Mouse (Mus musculus) thymus, postnatal 4 days (tissue): ENCODE data around the gene Slc25a14.
A peak's percentile ranks its signal among the peaks of the same experiment; 100 is the strongest.

Experiments
- DNase-seq: peaks from one replicate; pipeline ENCODE4 v3.0.0; 2021

Gene Slc25a14

DNA sequence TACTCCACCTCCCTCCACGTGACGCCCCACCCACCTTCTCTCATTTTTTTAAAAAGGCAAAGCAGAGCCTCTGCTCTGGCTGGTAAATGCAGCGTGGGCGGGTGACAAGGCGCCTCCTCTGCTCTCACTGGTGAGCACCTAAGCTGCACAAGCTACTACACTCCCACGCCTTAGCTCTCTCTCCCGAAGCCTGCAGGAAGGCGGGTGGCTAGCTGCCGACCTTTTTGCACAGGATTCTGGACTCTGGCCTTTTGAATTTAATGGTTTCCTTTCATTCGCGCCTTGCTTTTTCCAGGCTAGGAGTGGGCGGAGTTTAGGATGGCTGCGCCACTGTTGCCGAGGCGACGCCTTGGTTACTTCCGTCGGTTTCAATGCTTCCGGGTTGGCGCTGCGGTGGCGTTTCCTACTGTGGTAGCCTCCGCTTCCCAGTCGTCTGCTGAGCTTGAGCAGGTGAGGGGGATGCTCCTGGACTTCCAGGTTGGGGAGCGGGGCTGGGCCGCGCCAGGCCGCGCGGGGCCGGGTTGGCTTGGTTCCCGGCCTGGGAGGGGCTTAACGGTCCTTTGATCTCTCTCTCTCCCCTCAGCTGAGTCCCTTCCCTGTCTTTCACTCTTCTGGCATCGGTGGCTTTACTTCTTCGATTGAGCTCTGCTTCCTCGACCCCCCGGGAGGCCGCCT lies at the start of gene Slc25a14:
Slc25a14 (plus strand) TSS at position 35 of the 675 bp plus-strand sequence.
- DNase-seq: peak; percentile 76

DNA sequence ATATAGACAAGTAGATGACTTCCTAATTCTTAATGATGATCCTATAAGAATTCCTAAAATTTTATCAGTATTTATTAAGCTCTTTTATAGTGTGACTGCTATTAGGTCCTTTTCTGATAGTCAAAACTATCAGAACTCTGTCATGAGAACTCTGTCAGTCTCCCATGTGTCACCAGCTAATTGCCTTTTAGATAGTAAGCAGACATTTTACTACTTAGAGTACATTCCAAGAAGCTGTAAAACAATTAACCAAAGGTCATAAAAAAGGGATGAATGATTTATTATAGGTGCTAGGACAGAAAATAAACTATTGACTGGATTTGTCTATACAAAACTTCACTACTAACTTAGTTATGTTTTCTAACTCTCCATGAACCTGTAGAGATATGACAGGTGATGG lies 39.9 kb upstream of the Slc25a14 start:
- no peak for DNase-seq

DNA sequence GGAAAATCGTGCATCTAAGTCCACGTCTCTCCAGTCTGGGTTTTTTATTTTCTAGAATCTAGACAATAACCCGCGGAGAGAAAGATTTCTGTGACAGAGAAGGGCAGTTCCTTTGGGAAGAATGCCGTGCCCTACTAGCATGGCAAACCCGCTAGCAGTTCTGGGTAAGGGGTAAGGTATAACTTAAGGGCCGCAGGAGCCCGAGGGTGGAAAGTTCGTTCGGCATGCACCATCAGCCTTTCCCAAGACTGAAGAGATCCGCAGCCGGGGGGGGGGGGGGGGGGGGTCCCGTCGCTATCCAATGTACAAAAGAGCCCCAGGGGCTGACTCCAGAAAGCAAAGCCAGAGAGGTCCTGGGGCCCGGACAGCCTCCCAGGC lies 29.5 kb upstream of the Slc25a14 start:
- DNase-seq: peak; percentile 24

DNA sequence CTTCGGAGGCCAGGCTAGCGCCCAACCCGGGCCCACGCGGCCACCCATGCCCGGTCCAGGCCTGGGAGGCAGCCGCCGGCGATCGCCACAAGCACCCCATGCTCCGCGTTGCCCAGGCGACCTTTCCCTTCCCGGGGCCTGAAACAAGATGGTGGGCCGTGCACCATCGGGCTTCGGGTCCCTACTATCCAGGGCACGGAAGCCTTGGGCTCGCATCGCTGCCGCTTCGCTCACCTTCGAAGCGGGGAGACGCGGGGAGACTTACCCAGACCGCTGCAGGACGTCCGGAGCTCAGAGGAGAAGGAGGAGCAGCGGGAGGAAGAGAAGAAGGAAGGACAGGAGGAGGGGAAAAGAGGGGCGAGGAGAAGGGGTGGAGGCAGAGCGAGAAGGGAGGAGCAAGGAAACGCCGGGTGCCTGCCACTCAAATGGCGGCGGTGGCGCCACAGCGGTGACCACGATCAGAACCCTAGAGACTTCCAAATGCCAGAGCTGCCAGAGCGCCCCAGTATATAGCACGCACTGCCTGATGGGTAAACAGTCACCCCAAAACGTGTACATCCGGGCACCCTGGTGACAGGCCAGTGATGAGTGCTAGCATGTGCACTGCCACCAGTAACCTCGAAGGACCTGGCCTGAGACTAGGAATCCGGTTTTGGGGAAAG lies 29.0 kb upstream of the Slc25a14 start, which contains the start of gene Zfp280c:
Zfp280c (minus strand) TSS at position 406 of the 662 bp plus-strand sequence.
- DNase-seq: peak; percentile 82

DNA sequence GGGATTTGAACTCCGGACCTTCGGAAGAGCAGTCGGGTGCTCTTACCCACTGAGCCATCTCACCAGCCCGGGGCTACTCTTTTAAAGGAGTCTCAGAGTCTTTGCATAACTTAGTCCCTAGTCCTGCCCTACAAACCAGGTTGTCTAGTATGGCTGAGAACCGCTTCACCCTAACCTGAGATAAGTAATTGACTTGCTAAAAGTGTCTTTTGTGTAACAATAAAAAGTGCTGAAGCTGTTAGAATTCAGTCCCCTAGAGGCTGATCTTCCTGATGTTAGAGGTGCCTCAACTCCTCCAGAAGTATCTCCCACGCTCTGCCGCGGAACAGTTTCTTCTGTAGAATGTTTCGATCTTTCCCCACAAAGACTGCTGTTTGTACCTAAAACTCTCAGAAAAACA lies 27.2 kb upstream of the Slc25a14 start:
- no peak for DNase-seq

DNA sequence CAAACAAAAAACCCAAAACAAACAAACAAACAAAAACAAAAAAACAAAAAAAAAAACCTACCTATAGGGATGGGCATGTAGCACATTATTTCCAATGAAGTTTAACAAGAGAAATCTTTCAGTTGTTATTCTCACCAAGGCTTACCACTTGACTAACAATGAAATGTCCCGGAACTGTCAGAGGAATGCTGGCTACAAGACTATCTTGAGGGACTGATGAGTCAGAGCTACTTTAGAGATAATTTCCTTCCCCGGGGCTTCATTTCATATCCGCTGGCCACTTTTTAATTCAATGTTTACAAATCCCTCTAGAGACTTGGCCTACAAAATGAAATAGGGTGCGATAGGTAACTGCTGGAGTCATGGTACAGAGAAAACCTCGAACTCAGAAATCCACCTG lies 26.3 kb upstream of the Slc25a14 start:
- no peak for DNase-seq

DNA sequence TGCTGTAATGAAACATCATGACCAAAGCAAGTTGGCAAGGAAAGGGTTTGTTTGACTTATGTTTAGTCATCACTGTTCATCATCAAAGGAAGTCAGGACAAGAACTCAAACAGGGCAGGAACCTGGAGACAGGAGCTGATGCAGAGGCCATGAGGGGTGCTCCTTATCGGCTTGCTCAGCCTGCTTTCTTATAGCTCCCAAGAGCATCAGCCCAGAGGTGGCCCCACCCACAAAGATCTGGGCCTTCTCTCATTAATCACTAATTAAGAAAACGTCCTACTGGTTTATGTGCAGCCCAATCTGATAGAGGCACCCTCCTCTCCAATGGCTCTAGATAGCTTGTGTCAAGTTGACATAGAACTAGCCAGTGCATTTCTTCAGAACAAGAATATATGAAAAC lies 18.3 kb upstream of the Slc25a14 start:
- DNase-seq: no peak

DNA sequence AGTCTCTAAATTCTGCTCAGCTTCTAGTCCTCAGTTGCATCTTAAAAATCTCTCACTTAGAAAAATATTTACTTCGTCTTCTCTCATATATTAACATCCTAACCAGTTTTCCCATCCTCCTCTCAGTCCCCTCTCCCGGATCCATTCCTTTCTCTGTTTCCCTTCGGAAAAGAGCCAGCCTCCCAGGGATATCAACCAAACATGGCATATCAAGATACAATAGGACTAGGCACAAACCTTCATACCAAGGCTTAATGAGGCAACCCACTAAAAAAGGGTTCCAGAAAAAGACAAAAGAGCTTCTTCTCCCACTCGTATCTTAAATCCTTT lies 199 bp upstream of the Slc25a14 start:
- no peak for DNase-seq

DNA sequence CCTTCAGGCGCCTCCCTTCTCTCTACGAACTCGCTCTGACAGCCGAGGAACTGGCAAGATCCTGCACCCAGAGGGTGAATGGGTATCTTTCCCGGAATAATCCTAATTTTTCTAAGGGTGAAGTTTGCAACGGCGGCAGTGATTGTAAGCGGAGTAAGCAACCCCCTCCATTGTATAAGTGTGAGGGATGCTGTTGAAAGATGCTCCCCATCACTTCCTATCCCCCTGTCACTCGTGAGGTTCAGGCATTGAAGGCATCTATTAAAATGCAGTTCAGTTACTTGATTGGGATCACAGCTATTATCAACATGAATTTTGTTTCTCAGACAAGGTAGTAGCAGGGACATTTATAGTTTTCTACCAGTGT lies 824 bp downstream of the Slc25a14 start:
- no peak for DNase-seq

DNA sequence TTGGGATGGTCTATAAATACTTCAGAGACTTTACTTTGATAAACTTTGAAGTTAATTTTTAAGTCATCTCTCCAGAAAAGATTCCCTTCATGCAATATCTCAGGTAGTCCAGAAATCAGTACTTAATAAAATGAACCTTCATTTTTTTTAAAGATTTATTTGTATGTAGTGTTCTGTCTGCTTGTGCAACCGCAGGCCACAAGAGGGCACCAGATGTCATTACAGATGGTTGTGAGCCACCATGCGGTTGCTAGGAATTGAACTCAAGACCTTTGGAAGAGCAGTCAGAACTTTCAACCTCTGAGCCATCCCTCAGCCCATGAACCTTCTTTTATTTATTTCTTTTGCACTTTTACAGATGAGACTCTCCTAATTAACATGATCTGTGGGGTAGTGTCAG lies 13.8 kb downstream of the Slc25a14 start:
- peak; percentile 52 for DNase-seq

DNA sequence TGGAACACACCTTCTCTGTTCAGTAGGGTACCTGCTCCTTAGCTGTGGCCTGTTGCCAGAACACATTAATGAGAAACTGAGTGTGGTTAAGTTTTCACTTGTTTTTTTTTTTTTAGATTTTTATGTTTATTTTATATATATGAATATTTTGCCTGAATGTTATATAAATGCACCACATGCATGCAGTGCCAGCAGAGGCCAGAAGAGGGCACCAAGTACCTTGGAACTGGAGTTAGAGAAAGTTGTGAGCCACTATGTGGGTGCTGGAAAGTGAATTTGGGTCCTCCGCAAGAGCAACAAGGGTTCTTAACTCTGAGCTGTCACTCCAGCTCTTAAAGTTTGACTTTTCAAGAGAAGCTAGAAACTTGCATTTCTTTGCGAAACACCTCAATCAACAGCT lies 20.9 kb downstream of the Slc25a14 start:
- peak; percentile 63 for DNase-seq

DNA sequence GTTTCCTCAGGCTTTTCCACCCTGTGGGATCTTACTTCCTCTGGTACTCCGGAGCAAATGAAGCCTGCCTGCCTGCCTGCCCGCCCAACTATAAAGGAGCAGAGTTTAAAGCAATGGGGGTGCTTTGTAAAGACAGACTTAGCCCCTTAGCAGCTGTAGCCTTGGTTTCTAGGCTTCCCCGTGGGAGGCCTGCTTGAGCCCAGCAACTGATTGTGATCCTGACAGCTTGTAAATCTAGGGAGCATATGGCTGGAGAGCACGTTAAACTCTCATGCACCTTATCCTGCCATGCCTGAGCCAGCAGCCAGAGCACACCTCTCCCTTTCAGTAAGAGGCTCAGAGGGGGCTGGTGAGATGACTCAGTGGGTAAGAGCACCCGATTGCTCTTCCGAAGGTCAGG lies 43.6 kb downstream of the Slc25a14 start:
- DNase-seq: no peak

DNA sequence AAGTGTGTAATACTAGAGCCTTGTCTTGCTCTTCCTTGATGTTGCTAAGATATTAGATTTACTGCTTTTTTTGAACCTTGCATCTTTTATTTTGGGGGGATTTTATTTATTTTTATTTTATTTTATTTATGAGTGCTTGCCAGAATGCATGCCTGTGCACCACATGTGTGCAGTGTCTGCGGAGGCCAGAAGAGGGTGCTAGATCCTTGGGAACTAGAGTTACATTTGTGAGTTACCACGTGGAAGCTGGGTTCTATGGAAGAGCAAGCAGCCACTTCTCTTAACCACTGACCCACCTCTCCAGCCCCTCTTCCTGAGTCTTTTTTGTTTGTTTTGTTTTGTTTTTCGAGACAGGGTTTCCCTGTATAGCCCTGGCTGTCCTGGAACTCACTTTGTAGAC lies 46.4 kb downstream of the Slc25a14 start:
- peak; percentile 29 for DNase-seq

DNA sequence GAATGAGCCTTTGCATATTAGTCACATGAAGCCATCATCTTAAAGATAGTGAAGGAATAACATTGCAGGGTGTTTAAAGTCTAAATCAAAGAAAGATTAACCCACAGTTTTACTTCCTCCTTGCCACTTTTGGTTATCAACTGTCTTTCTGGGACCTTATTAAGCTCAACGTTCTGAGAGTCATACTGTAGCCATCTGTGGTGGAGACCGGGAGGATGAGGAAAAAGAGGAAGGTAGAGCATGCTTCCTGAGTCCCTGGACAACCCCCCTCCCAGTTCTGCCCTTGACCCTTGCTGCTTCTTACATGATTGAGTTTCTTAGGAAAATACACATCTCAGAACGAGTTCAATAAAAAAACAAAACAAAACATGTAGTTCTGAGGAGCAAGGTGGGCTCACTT lies 48.5 kb downstream of the Slc25a14 start:
- no peak for DNase-seq

DNA sequence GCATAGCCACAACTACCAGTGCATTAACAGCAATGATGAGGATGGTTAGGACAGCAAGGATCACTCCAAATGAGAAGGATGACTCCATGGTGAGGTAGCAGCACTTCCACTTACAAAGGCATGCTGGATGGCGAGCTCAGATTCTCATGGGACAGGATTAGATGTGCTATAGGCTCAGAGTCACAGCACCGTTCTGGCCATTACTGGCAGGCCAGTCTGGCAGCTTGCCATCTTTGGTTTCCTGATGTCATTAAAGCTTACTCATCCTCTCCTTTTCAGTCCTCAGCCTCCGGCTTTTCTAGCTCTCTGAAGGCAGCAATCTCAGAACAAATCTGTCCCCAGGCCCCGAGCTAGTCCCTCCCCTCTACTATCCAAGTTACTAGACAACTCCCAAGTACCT lies 51.0 kb downstream of the Slc25a14 start, which contains the start of gene Gpr119:
Gpr119 (minus strand) TSS at position 308 of the 400 bp plus-strand sequence.
- DNase-seq: no peak

DNA sequence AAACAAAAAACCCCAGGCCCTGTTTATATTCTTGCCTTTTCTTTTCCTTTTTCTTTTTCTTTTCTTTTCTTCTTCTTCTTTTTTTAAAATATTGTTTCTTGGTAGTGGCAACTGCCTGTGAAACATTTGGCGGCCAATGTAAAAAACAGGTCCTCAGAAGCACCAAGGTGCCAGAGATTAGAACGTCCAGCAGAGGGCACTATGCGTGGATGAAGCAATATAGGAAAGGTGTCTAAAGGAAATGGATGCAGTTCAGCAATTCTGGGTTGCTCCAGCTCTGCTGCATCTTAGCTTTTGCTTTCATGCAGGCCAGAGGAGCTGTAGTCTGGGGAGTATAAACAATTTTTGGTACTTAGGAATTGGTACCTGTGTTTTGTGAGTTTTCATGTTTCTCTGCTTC lies 60.2 kb downstream of the Slc25a14 start:
- peak; percentile 68 for DNase-seq

DNA sequence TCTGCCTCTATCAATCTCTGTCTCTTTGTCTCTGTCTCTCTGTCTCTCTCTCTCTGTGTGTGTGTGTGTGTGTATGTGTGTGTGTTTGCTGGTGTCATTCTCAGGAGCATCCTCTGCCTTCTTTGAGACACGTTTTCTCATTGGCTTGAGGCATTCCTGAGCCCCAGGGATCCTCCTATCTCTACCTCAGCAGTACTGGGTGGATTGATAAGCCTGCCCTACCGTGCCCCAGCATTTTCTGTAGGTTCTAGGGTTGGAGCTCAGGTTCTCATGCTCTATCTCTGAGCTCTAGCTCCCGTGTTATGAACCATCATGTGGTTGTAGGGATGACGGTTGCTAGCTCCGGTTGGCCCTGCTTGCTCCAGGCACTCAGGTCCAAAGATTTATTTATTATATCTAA lies 60.6 kb downstream of the Slc25a14 start:
- DNase-seq: no peak

DNA sequence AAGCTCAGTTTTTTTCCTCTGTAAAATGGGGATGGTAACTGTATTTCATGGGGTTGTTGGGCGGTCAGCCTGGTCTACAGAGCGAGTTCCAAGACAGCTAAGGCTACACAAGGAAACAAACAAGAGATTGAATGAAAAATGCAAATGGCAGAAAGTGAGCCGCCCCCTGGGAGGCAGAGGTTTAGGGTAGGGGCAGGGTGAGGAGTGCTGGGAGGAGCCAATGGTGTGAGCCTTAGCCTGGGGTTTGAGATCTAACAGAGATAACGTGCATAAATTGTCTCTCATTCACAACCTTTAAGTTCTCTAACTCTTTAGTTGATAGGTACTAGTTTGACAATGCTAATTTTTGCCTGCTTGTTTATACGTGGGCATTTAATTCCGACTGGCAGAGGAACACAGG lies 71.2 kb downstream of the Slc25a14 start:
- DNase-seq: no peak

DNA sequence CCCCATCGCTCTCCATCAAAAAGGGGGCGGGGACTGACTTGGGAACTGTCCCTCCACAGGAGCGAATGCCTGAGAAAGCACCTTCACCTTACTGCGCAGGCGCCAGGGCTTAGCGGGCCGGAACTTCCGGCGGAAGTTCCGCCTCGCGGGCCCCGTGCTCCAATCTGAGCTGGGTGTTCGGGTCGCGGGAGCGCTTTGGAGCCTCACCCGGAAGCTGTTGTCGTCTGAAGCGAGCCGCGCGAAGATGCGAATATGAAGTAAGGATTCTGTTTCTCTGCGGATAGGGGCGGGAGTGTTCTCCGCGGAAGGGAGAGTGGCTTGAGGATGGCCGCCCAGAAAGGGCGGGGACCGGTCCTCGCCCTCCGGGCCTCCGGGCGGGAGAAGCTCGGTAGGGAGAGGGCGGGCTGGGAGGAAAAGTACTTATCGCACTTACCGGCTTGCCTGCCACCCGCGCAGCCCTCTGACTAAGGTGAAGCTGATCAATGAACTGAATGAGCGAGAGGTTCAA lies 71.7 kb downstream of the Slc25a14 start, which contains the start of gene Rbmx2:
Rbmx2 (plus strand) TSS at position 141 of the 508 bp plus-strand sequence.
- DNase-seq: peak; percentile 91

DNA sequence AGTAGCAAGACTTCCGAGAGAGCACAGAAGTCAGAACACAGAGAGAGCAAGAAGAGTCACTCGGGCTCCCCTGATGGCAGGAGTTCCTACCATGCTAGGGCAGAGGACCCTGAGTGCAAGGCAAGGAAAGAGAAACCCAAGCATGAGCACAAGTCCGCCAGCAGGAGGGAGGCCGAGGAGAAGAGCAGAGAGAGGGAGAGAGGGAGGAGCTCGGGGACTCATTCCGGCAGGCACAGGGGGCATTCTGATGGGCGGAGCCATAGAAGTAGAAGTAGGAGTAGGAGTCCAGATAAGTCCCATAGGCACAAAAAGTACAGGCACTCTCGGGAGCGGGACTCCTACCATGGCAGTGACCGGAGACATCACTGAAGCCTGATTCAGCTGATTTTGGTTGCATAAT lies 86.5 kb downstream of the Slc25a14 start:
- no peak for DNase-seq
